Mouse (Mus musculus) kidney, postnatal 0 days (tissue): Measurements from ENCODE around the gene Plcb1. TPM values are rescaled to one million over a fixed set of nuclear protein-coding genes. Genes with fewer than 3 reads are reported as not detected.

ENCODE experiments used
- ATAC-seq: fragments of 200-750 bp; cut with Nextera tagmentation; replicated peaks from 2 replicates; pipeline ENCODE4 v1.8.0; 2017; ENCODE audit warnings: low read depth, moderate number of reproducible peaks, moderate TSS enrichment, moderate library complexity; ENCODE audit not compliant: low FRiP score
- DNase-seq: peaks from one replicate; pipeline ENCODE4 v3.0.0-alpha.2; 2016; ENCODE audit warnings: low spot score
- H3K27ac ChIP-seq: fragments of 300-500 bp; sonication (generic); 2 replicates; pipeline ENCODE4 v1.5.1; 2014; ENCODE audit warnings: mild to moderate bottlenecking
- H3K27me3 ChIP-seq: fragments of 300-500 bp; sonication (generic); 2 replicates; pipeline ENCODE4 v1.6.1; 2014; ENCODE audit warnings: low read length, mixed read lengths; ENCODE audit not compliant: insufficient read depth
- H3K36me3 ChIP-seq: fragments of 300-500 bp; sonication (generic); 2 replicates; pipeline ENCODE4 v1.6.1; 2014; ENCODE audit warnings: low read length, mixed read lengths; ENCODE audit not compliant: insufficient read depth
- H3K4me1 ChIP-seq: fragments of 300-500 bp; sonication (generic); replicated peaks from 2 replicates; pipeline ENCODE4 v1.6.1; 2014; ENCODE audit warnings: antibody characterized with exemption, low read length, mixed read lengths; ENCODE audit not compliant: insufficient read depth
- H3K4me2 ChIP-seq: fragments of 300-500 bp; sonication (generic); 2 replicates; pipeline ENCODE4 v1.6.1; 2014; ENCODE audit warnings: mild to moderate bottlenecking, low read length, moderate library complexity, mixed read lengths
- H3K4me3 ChIP-seq: fragments of 300-500 bp; sonication (generic); replicated peaks from 2 replicates; pipeline ENCODE4 v1.5.1; 2014; ENCODE audit warnings: low read depth, low read length
- H3K9ac ChIP-seq: fragments of 300-500 bp; sonication (generic); 2 replicates; pipeline ENCODE4 v1.6.1; 2014; ENCODE audit warnings: low read depth, low read length
- H3K9me3 ChIP-seq: fragments of 300-500 bp; sonication (generic); replicated peaks from 2 replicates; pipeline ENCODE4 v1.6.1; 2016; ENCODE audit warnings: low read length, inconsistent platforms, mixed read lengths
- CTCF ChIP-seq: IDR thresholded peaks from 2 replicates; pipeline ENCODE4 v1.5.1; 2016; ENCODE audit warnings: antibody characterized with exemption, low read depth, mild to moderate bottlenecking, moderate library complexity
- WGBS: fragments of 180-500 bp; shearing (Covaris S2); extraction: QIAGEN DNeasy Blood & Tissue Kit; methylation state at CpG from one replicate; pipeline ENCODE4 v1.1.7; 2014; 5-methylcytosine and 5-hydroxymethylcytosine counted together
- polyA plus RNA-seq: library from polyadenylated mRNA; unstranded; fragments of >200 nt; fragmentation: Nextera tagmentation; extraction: Ambion mirVana; gene quantifications from 2 replicates; pipeline ENCODE4 v1.2.1, GENCODE M21; 2015

Plcb1 gene
- polyA plus RNA-seq, 1 experiment from 2014 or later: 20.8 TPM

DNA sequence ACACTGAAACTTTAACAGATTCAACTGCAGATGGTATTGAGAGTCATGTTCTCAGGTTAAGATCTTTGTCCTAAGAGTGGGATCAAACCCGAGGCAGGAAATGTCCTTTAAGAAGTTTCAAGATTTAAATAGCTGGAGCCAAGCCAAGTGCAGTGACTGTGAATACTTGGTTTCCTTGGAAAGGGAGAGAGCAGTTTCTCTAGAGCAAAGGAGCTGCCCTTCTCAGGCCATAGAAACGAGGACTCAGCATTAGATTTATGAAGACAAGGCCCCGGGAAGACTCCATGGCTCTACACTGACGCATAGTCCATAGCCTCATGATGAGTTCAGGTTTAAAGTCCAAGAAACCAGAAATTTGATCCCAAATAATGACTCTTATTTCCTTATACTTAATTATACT is 457.9 kb downstream of the Plcb1 start:
- Histone ChIP-seq H3K36me3 (no peaks in the 10 kb centered on the region), H3K9me3 (no peaks in the 10 kb centered on the region), H3K9ac (no peak overlapping the region), H3K27ac (no peak overlapping the region), H3K4me1 (peaks cover 7% of the 10 kb centered on the region; the same call in 1 of the 2 replicates), H3K4me3 (no peak overlapping the region), H3K4me2 (no peak overlapping the region), H3K27me3 (no peaks in the 10 kb centered on the region)
- DNase-seq (peak; percentile 56), ATAC-seq (no peak)
- 13% methylated on average over 4 of the region's 4 CpGs for WGBS
- TF ChIP-seq CTCF: no peak

DNA sequence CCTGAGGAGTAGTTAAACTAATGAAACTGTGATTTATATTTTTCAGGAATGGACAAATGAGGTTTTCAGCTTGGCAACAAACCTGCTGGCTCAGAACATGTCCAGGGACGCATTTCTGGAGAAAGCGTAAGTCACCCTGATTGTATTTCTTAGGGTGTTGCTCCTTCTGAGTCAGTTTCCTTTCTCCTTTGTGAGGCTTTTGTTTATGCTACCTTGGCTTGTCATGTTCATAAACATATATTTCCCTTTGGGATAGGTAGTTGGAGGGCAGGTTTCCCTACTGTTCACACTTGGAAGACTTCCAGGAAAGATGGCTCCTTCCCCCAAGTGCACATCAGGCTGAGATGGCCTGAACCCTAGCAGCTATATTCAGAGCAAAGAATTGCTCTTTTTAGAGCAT is 464.1 kb downstream of the Plcb1 start:
- TF ChIP-seq CTCF: no peak
- Histone ChIP-seq H3K36me3 (no peaks in the 10 kb centered on the region), H3K9me3 (no peaks in the 10 kb centered on the region), H3K9ac (no peak overlapping the region), H3K4me1 (no peaks in the 10 kb centered on the region), H3K4me2 (no peak overlapping the region), H3K27me3 (no peaks in the 10 kb centered on the region), H3K4me3 (no peak overlapping the region), H3K27ac (no peak overlapping the region)
- 72% methylated on average over 2 of the region's 2 CpGs for WGBS
- no peak for ATAC-seq
- DNase-seq: no peak

DNA sequence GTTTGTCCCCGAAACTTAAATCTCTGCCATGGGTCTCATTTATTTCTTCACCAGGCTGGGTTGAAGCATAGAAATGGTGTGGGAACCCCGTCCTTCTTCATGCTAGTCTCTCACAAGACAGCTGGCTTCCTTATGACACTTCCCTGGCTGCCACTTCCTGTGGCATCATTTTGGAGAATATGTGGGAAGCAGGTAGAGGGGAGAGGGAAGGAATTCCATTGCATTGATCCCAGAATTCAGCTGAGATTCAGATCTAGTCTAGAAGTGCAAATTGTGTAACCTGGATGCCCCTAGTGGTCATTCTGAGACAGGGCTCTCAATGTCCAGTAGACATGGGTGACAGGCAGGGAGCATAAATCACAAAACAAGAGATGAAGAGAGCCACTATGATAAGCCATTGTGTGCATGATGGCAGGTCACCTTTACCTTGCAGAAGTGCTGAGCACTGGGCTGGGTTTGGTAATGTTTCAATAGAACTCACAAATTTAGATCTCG is 466.0 kb downstream of the Plcb1 start:
- Histone ChIP-seq H3K27ac (no peak overlapping the region), H3K9me3 (no peaks in the 10 kb centered on the region), H3K4me2 (no peak overlapping the region), H3K9ac (no peak overlapping the region), H3K4me1 (no peaks in the 10 kb centered on the region), H3K36me3 (no peaks in the 10 kb centered on the region), H3K4me3 (no peak overlapping the region), H3K27me3 (no peaks in the 10 kb centered on the region)
- ATAC-seq (no peak), DNase-seq (no peak)
- 94% methylated on average over 3 of the region's 3 CpGs for WGBS
- peak; percentile 68 for TF ChIP-seq CTCF

DNA sequence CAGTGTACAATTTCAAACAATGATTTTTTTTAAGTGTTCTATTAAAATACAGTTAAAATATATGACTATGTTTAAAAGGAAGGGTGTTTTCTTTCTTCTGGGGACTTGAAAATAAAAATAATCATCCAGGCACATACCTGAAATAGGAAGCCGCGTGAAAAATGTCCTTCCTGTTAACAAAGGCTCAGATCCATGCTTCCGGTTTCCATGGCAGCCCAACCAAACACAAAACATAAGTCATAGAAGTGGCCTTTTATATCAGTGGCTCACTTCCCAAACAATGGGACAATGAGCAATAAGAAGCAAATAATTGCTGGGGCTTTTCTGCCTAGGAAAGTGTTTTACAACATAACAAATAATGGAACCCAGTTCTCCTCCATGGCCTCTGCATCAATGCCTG is 473.3 kb downstream of the Plcb1 start:
- Histone ChIP-seq H3K4me2 (no peak overlapping the region), H3K4me3 (no peak overlapping the region), H3K27ac (no peak overlapping the region), H3K36me3 (no peaks in the 10 kb centered on the region), H3K9ac (no peak overlapping the region), H3K4me1 (no peaks in the 10 kb centered on the region), H3K9me3 (no peaks in the 10 kb centered on the region), H3K27me3 (no peaks in the 10 kb centered on the region)
- TF ChIP-seq CTCF: no peak
- ATAC-seq: no peak
- peak; percentile 66 for DNase-seq
- 65% methylated on average over 3 of the region's 3 CpGs for WGBS

DNA sequence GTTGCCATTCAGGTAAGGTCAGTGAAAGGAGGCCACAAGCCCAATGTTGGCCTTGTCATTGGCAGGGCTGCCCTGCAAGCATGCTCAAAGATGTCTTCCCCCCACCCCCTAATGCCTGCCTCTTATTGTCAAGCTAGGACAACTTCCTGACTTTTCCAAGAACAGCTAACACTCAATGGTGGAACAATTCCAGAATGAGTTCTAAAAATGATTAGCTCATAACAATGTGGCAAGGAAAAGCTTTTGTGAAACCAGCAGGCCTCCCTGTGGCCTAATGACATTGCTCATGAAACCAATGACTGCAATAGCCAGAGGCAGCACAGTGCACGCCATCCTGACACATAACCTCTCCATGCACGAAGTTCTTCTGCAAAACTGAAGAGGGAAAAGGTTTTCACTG is 478.1 kb downstream of the Plcb1 start:
- Histone ChIP-seq H3K4me3 (no peak overlapping the region), H3K4me1 (no peaks in the 10 kb centered on the region), H3K9ac (no peak overlapping the region), H3K36me3 (no peaks in the 10 kb centered on the region), H3K4me2 (no peak overlapping the region), H3K27me3 (no peaks in the 10 kb centered on the region), H3K9me3 (no peaks in the 10 kb centered on the region), H3K27ac (no peak overlapping the region)
- WGBS: 68% methylated on average over 2 of the region's 2 CpGs
- DNase-seq (no peak), ATAC-seq (no peak)
- no peak for TF ChIP-seq CTCF

DNA sequence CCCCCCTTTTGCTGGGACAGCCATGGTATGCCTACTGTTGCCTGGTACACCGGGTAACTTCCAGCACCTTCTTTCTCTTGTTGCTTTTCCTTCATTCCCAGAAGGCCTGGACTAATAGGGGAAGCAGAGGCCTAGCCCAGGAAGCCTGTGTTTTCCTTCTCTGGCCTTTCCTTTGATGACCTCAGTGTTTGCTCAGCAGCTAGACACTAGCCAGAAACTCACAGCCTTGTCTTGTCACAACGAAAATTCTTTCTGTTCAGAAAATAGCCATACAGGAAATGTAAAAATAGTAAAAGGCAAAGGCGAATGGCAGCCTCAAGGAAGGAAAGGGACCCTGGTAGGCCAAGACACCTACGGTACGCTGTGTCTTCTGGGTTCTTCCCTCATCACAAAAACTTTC is 489.1 kb downstream of the Plcb1 start:
- Histone ChIP-seq H3K27me3 (no peaks in the 10 kb centered on the region), H3K27ac (no peak overlapping the region), H3K4me3 (no peak overlapping the region), H3K9me3 (no peaks in the 10 kb centered on the region), H3K36me3 (no peaks in the 10 kb centered on the region), H3K4me1 (0 out of 2 replicates have a peak, but pooled peaks cover 2% of the 10 kb centered on the region), H3K4me2 (no peak overlapping the region), H3K9ac (no peak overlapping the region)
- ATAC-seq (no peak), DNase-seq (peak; percentile 47)
- no peak for TF ChIP-seq CTCF
- WGBS: 66% methylated on average over 5 of the region's 5 CpGs

DNA sequence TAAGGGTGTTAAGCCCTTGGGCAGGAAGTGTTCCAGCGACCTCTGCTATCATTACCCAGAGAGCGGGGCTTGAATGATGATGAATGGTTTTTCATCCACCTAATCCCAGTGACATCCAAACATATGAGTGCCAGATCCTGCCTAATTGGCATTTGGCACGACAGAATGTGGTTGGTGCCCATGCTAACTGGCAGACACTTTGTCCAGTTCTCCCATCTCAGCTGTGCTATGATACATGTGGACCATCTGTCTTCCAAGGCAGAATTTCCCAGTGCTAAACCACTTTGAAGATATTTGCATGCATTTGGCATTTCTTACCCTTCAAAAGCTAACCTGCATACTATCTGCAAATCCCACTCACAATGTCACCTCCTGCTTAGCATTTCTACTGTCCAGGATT is 492.6 kb downstream of the Plcb1 start:
- Histone ChIP-seq H3K4me3 (no peak overlapping the region), H3K4me1 (0 out of 2 replicates have a peak, but pooled peaks cover 2% of the 10 kb centered on the region), H3K27ac (no peak overlapping the region), H3K27me3 (no peaks in the 10 kb centered on the region), H3K4me2 (no peak overlapping the region), H3K9ac (no peak overlapping the region), H3K36me3 (no peaks in the 10 kb centered on the region), H3K9me3 (no peaks in the 10 kb centered on the region)
- no peak for TF ChIP-seq CTCF
- WGBS: 36% methylated on average over 3 of the region's 3 CpGs
- ATAC-seq (no peak), DNase-seq (no peak)
